In genomic region chr3:58504676-58505075, GRCm38 (mm10) we compare ENCODE assay signal across 19 mouse cellular contexts. TPM values are rescaled to one million over a fixed set of nuclear protein-coding genes. Genes with fewer than 3 reads are reported as not detected.
DNase-seq lines count a peak whose midpoint lies in the region; TF ChIP-seq lines count a peak whose summit lies in the region.
"Had no signal": no experiment of that assay in that cellular context is flagged by ENCODE, and none has a peak within 500 bp of the region (broad histone marks: within the 10 kb centered on the region; RNA-seq: fewer than 3 reads in every experiment).

No protein-coding gene starts in this region.

- H3K36me3 ChIP-seq in ES-E14 (ENCODE audit: control insufficient read depth, insufficient read depth, low read length, poor library complexity, severe bottlenecking) = no peaks in the 10 kb centered on the region
- H3K36me3 ChIP-seq: G1E had no signal

- peak; percentile 54 for DNase-seq in ES-CJ7 (ENCODE audit: low read depth, low spot score)
- DNase-seq in ES-E14 (ENCODE audit: low read depth, low spot score) = no peak
- DNase-seq in R1 (ENCODE audit: low read depth, low spot score) = peak; percentile 60
- no peak for DNase-seq in kidney, adult 11 months
- no peak for DNase-seq in kidney, adult 18-20 months
- no peak for DNase-seq in embryo, embryonic 9.5 days (ENCODE audit: extremely low spot score)
- DNase-seq: adrenal gland, adult 2 months; adrenal gland, adult 8-10 months; adrenal gland, postnatal 10 days; adrenal gland, postnatal 14 days; adrenal gland, postnatal 25 days; adrenal gland, postnatal 36 days; cerebellum, adult 11 months; cerebellum, adult 11-12 months; cerebellum, adult 18-20 months; cerebellum, adult 2 months; cerebellum, adult 8-10 months; cerebellum, adult 9-10 months had no signal

- H3K4me3 ChIP-seq in ES-E14 (ENCODE audit: insufficient read depth in 1 of 2, low read depth in 1 of 2, low read length in 2 of 2, poor library complexity in 1 of 2, severe bottlenecking in 1 of 2) = no peak overlapping the region

- peak overlapping the region; percentile 66; the same call in 1 of the 2 replicates for H3K27ac ChIP-seq in ES-E14 (ENCODE audit: insufficient read depth, low read depth, low read length, poor library complexity, severe bottlenecking)

- H3K9me3 ChIP-seq in ES-E14 (ENCODE audit: control insufficient read depth, insufficient read depth, low read depth, low read length) = no peaks in the 10 kb centered on the region
- H3K9me3 ChIP-seq: G1E had no signal

- no peak overlapping the region for H3K9ac ChIP-seq in ES-E14 (ENCODE audit: insufficient read depth, low read depth, low read length, poor library complexity, severe bottlenecking)

- H3K4me1 ChIP-seq in ES-E14 (ENCODE audit: control insufficient read depth in 2 of 2, insufficient read depth in 2 of 2, low read length in 2 of 2, poor library complexity in 1 of 2) = peaks cover 8 to 9% of the 10 kb centered on the region in 2 experiments

- in situ Hi-C loops in ES-E14 (cut with MboI; ENCODE audit: low sequenced_read_pairs in 2 of 2, unreplicated experiment in 2 of 2) = no loop called here

TF ChIP-seq in ES-E14, 5 proteins besides CTCF, POLR2A, EP300 and RAD21:
- TF ChIP-seq ZC3H11A (IDR thresholded peaks at IDR 0.05; ENCODE audit: borderline replicate concordance, low read depth, low read length) (no peak), ZNF384 (IDR thresholded peaks at IDR 0.05; ENCODE audit: low read depth, low read length) (no peak), CHD2 (IDR thresholded peaks at IDR 0.05; ENCODE audit: low read depth, low read length) (no peak), HCFC1 (IDR thresholded peaks at IDR 0.05; ENCODE audit: borderline replicate concordance, insufficient read depth, low read length) (no peak)

RNA-seq across cellular contexts. Expression of gene Eif2a, which starts 20.9 kb away (rescaled TPM):
- total RNA-seq in ES-E14 (2012; rRNA removed) = 63.5 and 88.9 TPM in 2 replicates

RNA-seq across cellular contexts. Expression of gene Serp1, which starts 21.0 kb away (rescaled TPM):
- total RNA-seq in ES-E14 (2012; rRNA removed) = 22.4 and 41.8 TPM in 2 replicates

Comparison
In these comparisons a context has a peak if more than half of its experiments do, and no peak if none do; other contexts are left out.
1. DNase-seq: peak in ES-CJ7 (single experiment) and R1 (single experiment); none in ES-E14 (single experiment), kidney, adult 11 months (single experiment), kidney, adult 18-20 months (single experiment) and embryo, embryonic 9.5 days (single experiment).